Mouse (Mus musculus) thymus, adult 18-20 months (tissue): ENCODE measurements around the gene 6820408C15Rik.
A peak's percentile ranks its signal among the peaks of the same experiment; 100 is the strongest.

ENCODE experiments used
- DNase-seq, 2 experiments: peaks; one replicate each; pipeline ENCODE4 v3.0.0; 2022; ENCODE audit warnings: mixed read lengths in 2 of 2

The 6820408C15Rik gene

DNA sequence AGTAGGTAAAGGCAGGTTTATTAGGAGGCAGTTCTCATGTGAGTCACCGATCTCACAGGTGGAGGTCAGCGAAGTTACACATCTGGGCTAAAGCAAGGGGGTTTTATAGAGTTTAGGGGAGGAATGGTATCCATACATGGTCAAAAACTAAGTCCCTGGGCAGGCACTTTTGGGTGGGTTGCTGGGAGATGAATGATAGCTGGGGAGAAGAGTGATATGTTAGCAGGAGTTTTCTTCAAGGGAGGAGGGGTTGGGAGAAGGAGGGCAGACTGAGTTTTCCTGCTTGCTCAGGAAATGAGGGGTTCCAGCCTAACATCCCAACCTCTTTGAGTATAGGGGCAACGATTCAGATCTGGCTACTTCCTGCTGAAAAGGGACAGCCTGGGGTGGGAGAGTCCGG, at the start of gene 6820408C15Rik:
Gene 6820408C15Rik (plus strand): TSS at position 301 of the 400 bp plus-strand sequence.
- no peak for DNase-seq

DNA sequence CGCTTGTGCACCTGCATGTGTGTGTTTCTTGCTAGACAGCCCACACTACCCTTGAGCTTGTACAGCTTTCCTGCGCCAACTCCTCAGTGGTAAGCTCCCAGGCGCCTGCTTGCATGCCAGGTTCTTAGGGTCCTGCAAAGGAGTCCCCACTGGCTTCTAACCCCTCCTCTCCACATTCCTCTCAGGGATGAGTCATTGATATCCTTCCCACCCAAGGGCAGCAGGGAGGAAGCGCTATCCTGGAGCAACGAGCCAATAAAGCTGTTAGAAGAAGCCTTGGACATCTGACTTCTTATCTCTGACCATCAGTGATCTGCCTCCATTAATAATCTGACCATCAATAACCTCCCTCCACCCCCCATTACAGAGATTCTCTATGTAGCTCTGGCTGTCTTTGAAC, 47.5 kb upstream of the 6820408C15Rik start:
- DNase-seq, result no peak

DNA sequence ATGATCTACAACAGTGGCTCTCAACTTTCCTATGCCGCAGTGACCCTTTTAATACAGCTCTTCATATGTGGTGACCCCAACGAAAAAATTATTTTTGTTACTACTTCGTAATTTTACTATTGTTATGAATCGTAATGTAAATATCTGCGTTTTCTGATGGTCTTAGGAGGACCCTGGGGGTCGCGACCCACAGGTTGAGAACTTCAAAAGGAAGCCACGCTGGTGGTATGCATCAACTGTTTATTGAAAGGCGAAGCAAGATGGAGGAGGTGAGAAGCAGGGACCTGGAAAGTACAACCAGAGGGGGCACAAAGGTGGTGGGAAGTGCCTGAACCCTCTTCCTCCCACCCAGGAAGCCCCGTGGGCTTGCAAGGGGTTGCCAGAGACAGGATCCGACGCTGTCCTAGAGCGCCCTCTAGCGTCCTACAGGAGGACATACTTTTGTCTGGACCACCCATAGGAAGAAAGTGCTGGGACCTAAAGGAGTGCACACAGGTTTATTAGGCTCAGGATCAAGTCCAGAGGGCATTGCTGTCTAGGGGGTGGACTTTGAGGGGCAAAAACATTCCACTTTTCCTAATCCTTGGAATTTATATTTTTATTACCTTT, 46.8 kb upstream of the 6820408C15Rik start:
- DNase-seq, result peak; percentile 40 to 54

DNA sequence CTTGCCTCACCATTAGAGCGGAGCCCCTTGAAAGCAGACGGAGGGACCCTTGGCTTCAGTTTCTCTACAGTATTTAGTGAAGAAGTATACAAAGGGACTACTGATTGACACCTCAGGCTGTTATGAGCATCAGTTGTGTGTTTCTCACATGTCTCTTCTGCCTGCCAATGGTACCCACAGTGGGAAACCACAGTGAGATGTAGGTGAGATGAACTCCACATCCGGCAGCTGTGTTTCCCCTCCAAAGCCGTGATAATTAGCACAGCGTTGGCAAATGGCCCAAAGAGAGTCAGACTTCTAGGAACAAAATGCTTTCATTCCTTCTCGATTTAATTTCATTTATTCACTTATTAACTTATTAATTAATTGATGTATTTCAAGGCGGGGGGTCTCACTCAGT, 43.3 kb upstream of the 6820408C15Rik start:
- peak; percentile 28 to 43 for DNase-seq

DNA sequence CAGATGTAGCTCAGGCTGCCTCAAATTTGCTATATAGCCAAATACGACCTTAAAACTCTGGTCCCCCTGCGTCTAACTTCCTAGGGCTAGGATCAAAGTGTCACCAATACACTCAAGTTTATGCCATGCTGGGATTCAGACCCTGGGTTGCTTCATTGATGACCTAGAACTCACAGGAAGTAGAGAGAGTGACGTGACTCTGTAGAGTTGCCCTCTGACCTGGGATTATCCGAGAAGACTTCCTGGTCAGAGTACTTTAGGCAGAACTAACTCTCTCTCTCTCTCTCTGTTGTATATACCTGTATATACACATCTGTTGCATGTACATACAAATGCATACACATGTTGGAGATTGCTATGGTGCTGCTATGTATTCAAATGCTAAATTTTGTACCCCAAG, 42.7 kb upstream of the 6820408C15Rik start:
- DNase-seq, result no peak

DNA sequence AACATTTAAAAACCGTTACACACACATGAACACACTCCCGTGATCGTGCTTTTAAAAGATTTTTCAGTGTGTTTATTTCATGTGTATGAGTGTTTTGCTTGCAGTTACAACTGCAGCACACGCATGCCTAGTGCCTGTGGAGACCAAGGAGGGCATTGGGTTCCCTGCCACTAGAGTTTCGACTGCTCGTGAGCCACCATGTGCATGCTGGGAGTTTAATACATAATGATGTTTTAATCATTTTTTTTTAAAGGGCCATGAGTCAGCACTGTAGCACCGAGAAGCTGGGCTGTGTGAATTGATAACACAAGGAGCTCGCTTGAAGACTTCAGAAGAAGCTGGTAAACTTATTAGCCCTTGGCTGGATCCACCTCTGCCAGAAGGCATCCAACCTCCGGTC, 41.8 kb upstream of the 6820408C15Rik start:
- no peak for DNase-seq

DNA sequence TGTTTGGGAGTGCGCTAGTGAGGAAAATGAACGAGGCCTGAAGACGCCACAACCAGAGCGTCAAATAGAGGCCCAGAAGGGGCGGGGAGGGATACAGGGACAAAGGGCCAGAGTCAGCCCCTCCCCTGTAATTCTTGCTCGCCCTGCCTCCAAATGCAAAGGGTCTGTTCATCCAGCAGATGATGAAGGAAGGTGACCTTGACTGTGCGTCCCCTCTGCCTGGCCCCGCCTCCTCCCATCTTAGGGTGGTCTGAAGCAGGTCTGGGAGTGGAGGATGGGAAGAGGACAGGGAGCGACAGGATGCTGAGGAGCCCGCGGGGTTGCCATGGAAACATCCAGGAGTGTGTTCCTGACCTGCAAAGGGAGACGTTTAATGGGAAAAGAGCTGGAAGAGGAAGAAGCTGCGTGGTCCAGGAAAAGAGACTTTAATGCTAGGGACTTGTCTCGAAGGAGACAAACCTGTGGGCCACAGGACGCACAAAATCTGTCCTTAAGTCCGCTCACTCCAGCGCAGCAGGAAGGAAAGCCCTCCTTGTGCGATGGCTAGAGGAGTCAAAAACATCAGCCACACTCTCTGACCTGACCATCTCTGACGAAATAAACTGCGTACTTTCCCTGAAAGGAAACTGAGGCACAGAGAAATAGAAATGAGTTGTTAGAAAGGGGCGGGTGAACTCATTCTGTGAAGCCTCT, 39.6 kb upstream of the 6820408C15Rik start:
- no peak for DNase-seq

DNA sequence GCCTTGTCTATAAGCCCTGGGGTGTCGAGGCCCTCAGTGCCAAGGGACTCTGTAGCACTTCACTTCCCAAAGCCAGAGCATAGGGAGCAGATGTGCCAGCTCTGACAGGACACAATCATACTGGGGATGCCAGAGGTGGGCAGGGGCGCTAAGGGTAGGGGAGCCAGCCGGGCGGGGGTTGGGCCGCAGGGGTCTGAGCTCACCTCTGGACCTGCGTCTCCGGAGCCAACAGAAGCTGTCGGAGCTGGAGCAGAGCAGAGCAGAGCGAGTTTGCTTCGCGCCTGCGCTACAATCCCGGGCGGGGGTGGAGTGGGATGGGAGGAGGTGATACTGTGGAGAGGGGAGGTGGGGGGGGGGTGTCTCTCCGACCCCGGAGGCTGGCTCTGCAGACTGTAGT, 39.0 kb upstream of the 6820408C15Rik start, which contains the start of gene Nrsn2:
Gene Nrsn2 (minus strand): TSS at position 294 of the 397 bp plus-strand sequence.
- DNase-seq, result no peak

DNA sequence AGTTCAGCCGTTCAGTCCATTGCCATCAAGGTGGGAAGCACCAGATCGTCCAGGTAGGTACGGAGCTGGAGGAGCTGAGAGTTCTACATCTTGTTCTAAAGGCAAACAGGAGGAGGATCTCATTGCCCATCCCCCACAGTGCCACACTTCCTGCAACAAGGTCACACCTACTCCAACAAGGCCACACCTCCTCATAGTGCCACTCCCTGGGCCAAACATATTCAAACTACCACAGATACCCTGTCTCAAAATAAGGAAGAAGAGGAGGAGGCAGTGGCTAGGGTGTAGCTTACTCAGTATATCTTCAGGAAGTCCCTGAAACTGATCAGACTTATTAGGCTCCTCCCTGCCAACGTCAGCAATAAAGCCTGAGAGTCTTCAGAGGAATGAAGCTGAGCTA, 31.2 kb upstream of the 6820408C15Rik start:
- no peak for DNase-seq

DNA sequence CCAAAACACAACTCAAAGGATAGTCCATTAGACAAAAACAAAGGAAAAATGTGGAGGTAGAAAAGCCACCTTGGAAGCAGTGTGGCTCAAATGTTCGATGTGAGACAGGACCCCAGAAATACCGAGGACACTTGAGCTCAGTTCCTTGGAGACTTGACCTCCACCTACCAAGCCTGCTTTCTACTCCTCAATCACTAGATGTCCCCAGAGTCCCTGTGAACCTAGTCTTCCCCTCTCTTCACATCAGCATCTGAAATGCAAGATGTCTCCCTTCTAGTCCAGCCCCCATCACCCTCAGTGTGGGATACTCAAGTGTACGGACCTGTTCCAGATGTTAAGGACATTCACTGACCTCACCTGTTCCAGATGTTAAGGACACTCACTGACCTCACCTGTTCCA, 22.6 kb upstream of the 6820408C15Rik start:
- DNase-seq, result no peak

DNA sequence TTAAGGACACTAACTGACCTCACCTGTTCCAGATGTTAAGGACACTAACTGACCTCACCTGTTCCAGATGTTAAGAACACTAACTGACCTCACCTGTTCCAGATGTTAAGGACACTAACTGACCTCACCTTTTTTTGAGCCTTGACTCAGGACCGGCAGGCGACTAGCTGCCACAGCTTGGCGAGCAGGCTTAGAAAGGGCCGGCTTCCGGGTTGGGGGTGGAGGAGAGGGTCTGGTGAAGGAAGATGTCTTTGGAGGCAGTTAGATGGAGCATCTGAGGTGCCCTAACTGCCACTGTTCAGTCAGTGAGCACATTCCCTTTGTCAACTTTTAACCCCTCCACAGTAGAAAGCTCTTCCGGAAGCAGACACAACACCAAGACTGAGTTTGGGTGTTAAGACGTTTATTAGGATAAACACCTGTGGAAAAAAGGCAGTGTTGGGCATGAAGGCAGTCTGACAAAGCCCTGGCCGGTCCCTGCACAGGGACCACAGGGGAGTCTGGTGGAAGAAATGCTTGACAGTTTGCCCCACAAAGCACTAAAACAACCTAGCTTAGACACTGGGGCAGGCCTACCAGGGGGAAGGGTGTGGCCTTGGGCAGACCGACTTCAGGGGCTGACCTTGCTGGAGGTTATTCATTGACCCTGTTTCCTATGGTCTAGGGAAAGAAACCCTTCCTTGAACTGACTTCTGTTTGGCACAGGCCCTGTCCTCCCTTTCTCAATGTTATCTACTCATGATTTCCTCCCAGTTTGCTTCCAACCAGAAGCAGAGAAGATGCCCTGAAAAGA, 22.0 kb upstream of the 6820408C15Rik start:
- DNase-seq, result no peak

DNA sequence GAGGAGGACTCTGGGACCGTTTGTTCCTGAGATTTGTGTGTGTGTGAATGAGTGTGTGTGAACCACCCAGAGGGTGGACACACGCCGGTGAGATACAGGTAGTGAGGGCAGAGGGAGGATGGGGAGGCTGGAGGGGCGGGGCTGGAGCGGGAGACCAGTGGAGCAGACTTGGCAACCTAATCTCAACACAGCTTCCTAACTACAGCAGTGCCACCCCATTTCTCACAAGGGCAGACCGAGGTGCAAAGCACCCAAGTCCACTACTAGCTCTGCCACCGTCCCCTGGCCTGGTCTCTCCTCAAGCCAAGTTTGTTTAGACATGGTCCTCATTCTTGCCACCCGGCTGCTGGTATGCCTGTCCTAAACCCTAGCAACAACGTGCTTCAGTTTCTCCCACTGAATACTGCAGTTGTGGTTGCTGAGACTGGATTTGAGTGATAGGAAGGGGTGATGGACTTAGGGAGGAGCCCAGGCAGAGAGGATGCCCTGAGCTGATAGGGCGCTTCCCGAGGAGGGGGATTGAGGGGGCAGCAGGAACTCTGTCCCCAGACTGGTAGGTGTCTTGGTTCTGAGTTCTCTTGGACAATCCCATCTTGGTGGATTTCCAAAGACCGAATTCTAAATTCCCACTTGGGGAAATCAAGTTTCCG, 20.0 kb upstream of the 6820408C15Rik start:
- DNase-seq, result no peak

DNA sequence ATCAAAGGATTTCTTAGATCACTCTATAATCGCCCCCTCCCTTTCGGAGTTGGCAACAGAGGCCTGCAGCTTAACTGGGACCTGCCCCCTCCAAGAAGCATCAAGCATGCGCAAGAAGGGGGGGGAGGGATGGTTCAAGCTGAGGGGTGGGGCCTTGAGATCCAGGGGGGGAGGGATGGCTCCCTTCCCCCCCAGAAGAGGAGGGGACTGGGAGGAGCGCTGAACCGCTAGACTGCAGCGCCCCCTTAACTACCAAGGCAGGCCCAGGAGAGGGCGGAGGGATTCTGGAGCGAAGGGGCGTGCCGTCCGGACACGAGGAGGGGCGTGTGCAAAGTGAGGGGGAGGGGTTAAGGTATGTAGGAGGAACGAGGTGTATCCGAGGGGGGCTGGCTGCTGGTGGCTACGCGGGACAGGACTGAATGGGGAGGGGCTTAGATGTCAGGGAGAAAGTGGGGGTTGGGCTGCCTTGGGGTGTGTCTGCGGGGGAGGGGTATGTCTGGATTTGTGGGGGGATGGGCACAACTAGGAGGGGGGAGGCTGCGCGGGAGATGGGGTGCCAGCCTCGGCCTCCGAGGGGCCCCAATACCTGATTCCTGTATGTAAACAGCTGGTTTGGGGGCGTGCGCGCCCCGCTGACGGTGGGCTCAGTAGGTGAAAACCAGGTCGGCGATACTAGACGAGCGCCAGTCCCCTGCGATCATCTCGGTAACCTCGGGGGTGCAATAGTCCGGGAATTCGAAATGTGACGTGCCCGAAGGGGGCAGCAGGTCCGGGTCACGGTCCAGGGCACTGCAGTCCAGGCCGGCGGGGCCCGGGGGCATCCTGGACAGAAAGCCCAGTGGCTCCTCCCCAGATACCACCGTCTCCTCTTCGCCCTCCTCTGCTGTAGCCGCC, 19.0 kb upstream of the 6820408C15Rik start:
- peak; percentile 54 to 59 for DNase-seq

DNA sequence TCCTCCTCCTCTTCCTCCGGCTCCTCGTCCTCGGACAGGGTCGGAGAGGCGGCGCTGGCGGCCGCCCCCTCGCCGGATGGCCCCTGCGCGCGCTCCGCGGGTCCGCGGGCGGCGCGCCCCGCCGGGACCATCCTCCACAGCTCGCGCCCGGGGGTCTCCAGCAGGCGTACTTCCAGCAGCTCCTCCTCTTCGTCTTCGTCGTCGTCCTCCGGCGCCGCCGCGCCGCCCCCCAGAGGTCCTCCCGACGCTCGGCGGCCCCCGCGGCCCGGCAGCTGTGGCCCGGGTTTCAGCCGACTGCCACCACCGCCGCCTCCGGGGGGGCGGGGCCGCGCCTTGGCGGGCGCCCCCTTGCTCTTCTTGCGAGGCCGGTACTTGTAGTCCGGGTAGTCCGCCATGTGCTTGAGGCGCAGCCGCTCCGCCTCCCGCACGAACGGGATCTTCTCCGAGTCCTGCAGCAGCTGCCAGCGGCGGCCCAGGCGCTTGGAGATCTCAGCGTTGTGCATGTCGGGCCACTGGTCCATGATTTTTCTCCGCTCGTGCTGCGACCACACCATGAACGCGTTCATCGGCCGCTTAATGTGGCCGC, 18.3 kb upstream of the 6820408C15Rik start:
- DNase-seq, result peak; percentile 62 to 65

DNA sequence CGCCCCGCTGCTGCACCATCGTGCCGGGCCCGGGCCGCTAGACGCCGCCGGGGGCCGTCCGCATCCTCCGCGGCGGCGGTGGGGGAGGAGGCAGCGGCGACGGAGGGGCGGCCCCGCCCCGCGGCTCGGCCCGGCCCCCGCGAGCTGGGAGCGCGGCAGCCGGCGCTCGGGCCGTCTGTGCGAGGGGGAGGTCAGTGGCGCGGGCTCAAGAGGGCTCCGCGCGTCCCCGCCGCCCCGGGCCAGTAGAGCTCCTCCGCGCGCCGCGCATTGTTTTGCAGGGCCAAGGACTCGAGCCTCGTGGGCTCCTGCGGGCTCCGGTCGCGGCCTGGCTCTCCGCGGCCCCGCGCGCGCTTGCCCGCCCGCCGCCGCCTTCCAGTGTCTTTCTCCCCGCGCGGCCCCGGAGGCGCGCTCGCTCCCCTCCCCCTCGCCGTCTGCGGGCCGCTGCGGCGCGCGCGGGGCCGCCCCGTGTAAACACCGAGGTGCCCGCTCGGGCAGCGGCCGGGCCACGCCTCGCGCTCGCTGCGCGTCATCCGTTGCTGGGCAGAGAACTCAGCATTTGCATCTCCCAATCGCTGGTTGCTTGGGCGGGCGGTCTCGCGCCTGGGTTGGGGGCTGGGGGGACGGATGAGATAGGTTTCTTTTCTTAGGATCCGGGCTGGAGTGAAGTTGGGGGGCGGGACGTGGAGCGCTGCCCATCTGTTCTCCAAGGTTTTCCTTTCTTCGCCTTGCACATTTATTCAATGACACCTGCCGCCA, 17.5 kb upstream of the 6820408C15Rik start, which contains the start of gene Sox12:
Gene Sox12 (minus strand): TSS at position 384 of the 756 bp plus-strand sequence.
- peak; percentile 81 to 85 for DNase-seq

DNA sequence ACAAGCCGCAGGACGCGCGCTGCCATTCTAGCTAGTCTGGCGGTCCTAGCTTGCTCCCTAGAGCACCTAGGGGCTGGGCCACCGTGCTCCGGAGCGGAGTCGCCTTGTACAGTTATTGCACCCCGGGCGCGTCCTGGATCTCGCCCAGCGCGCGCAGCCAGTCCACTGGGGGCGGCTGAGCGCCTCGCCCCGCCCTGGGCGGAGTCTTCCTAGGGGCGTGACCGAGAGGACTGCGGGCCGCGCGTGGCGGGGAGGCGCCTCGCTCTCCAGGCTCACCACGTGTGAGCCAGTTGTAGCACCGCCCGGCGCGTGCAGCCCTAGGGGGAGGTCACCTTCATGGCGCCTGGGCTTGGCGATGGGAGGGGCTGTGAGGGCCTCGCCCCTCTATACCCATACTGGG, 16.7 kb upstream of the 6820408C15Rik start:
- DNase-seq, result peak; percentile 65

DNA sequence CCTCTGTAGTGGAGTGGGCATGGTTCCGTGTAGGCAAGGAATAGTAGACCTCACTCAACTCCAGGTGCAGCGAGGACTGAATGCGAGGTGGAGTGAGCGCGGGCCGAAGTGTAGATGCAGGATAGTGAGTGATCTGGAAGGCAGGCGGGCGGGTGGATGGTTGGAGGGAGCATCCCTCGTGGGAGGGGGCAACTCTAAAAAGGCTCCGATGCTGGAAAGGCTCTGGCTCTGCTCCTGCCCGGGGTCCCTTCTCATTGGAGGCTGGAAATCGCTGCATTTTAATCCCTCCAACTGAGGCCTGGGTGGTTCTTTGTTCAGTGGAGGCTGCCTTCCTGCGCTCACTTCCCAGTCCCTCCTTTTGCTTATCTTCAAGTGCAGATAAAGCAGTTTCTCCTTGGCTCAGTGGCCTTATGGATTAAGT, 16.3 kb upstream of the 6820408C15Rik start:
- DNase-seq, result no peak

DNA sequence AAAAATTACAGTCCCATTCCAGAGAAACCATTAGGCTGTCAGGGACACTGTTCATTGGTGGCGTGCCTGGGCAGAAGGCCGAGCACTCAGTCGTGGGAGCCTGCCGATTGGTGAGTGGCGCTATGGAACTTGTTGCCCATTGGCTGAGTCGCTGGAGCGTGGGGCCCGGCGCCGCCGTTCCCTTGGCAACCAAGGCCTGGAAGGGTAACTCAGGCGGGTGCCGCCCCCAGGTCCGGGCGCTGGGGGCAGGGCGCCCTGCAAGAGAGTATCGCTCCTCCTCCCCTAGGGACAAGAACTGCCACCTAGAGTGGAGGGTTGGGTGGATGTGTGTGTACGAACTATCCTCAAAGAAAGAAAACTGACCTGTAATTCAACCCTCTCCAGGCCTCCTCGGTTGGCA, 9.3 kb upstream of the 6820408C15Rik start:
- DNase-seq, result peak; percentile 80

DNA sequence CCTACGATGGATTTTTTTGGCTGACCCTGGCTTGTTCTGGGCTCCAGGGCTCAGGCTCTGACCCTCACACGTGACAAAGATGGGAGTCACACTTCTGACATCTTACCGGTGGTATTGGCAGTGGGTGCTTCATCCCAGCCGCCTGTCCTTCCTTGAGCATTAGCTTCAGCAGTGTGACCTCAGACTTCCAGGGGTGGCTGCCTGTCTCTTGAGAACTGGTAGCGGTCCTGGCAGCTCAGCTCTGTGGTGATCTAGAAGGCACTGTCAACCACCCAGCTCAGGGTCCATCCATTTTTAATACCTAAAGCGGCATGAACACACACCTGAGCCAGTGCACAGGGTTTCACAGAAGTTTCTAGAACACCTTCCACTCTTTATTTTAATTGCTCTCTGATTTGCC, 5.6 kb upstream of the 6820408C15Rik start:
- DNase-seq, result no peak

DNA sequence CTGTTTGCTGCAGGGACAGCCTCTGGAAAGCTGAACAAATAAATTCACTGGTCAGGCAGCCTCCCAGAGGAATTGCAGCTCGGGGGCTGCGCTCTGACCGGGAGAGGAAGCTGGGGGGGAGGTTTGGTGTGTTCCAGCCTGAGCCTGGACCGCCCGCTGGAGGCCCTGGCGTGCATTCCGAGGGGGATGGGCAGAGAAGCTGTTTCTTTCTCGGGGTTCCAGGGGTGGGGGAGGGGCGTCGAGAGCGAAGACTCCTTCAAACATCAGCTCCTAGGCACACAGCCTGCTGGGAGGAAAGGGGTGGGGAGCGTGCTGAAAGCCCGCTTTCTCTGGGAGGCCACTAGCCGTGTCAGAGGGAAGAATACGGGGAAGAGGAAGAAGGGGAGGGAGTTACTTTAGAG, 4.4 kb upstream of the 6820408C15Rik start:
- DNase-seq, result no peak

DNA sequence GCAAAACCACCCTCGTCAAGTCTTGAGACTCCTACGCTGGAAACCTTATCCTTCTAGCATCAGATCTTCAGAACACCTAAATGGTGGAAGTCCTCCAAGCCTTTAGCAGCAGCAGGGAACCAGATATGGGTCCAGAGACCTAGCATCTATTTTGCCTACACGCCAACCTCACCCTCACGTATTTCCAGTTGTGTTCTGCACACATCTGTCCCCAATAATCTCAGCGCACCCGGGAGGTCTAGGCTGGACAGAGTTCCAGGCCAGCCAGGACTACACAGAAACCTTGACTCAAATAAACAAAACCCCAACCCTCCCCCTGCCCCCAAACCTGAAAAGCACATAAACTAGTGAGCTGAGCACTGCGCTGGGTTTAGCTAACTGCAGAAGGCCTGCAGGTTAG, 3.9 kb upstream of the 6820408C15Rik start:
- no peak for DNase-seq
